In genomic region chr13:107676310-107677090, GRCm38 (mm10) we compare ENCODE assay signal across 8 mouse cellular contexts.
A peak's percentile ranks its signal among the peaks of the same experiment; 100 is the strongest.
DNase-seq lines count a peak whose midpoint lies in the region; ATAC-seq lines count a peak whose summit lies in the region.

No protein-coding gene starts in this region.

- H3K4me2 ChIP-seq in hindbrain, embryonic 16.5 days (ENCODE audit: low read length), result no peak overlapping the region
- H3K4me2 ChIP-seq in liver, embryonic 12.5 days, result no peak overlapping the region
- no peak overlapping the region for H3K4me2 ChIP-seq in neural tube, embryonic 11.5 days (ENCODE audit: low read depth)

- H3K9me3 ChIP-seq in hindbrain, embryonic 16.5 days (ENCODE audit: control insufficient read depth, low read length), result no peaks in the 10 kb centered on the region
- no peaks in the 10 kb centered on the region for H3K9me3 ChIP-seq in liver, embryonic 12.5 days (replicated peaks)
- H3K9me3 ChIP-seq in neural tube, embryonic 11.5 days (ENCODE audit: control insufficient read depth, low read length), result no peaks in the 10 kb centered on the region

- intact Hi-C loops in gastrocnemius, postnatal 14 days (cut with DNase I; ENCODE audit: low total_unique reads), result no loop called here

- peaks cover 6% of the 10 kb centered on the region; the same call in 1 of the 2 replicates for H3K4me1 ChIP-seq in hindbrain, embryonic 16.5 days (ENCODE audit: control insufficient read depth, insufficient read depth, low read depth, low read length)
- H3K4me1 ChIP-seq in liver, embryonic 12.5 days, result peaks cover 5% of the 10 kb centered on the region
- no peaks in the 10 kb centered on the region for H3K4me1 ChIP-seq in neural tube, embryonic 11.5 days (ENCODE audit: control insufficient read depth, insufficient read depth, low read length)

- H3K4me3 ChIP-seq in hindbrain, embryonic 16.5 days (ENCODE audit: low read length), result no peak overlapping the region
- no peak overlapping the region for H3K4me3 ChIP-seq in liver, embryonic 12.5 days
- no peak overlapping the region for H3K4me3 ChIP-seq in neural tube, embryonic 11.5 days (ENCODE audit: low read depth, low read length)

- H3K9ac ChIP-seq in hindbrain, embryonic 16.5 days (ENCODE audit: low read depth, low read length), result no peak overlapping the region
- no peak overlapping the region for H3K9ac ChIP-seq in liver, embryonic 12.5 days
- no peak overlapping the region for H3K9ac ChIP-seq in neural tube, embryonic 11.5 days (ENCODE audit: low read length)

- peak; percentile 16 for DNase-seq in testis, postnatal 14 days (ENCODE audit: low spot score)
- no peak for DNase-seq in testis, postnatal 10 days (ENCODE audit: low spot score)
- peak; percentile 49 for DNase-seq in gastrocnemius, postnatal 14 days
- DNase-seq in neural tube, embryonic 11.5 days (ENCODE audit: low spot score), result peak; percentile 39
- no peak for DNase-seq in layer of hippocampus, adult 9-11 months

- H3K27ac ChIP-seq in hindbrain, embryonic 16.5 days (ENCODE audit: low read depth, low read length), result no peak overlapping the region
- H3K27ac ChIP-seq in liver, embryonic 12.5 days, result peak overlapping the region; percentile 52; the same call in 1 of the 2 replicates
- H3K27ac ChIP-seq in neural tube, embryonic 11.5 days (ENCODE audit: low read depth, low read length), result no peak overlapping the region

- peak; percentile 73 for ATAC-seq in hindbrain, embryonic 16.5 days
- peak; percentile 65 for ATAC-seq in liver, embryonic 12.5 days
- no peak; the same call in none of the 2 replicates for ATAC-seq in neural tube, embryonic 11.5 days (ENCODE audit: insufficient read depth, low FRiP score, low TSS enrichment)
- ATAC-seq in megakaryocyte-erythroid progenitor cell, adult 5-6 weeks (replicated peaks; ENCODE audit: low FRiP score, low TSS enrichment, poor library complexity, severe bottlenecking), result no peak

- 15% methylated on average over 9 of the region's 9 CpGs for WGBS in hindbrain, embryonic 16.5 days
- WGBS in liver, embryonic 12.5 days (ENCODE audit: insufficient replicate concordance), result 23% methylated on average over 9 of the region's 9 CpGs
- WGBS in neural tube, embryonic 11.5 days, result 12% methylated on average over 9 of the region's 9 CpGs

- H3K27me3 ChIP-seq in hindbrain, embryonic 16.5 days (replicated peaks; ENCODE audit: control insufficient read depth, insufficient read depth, low read length), result no peaks in the 10 kb centered on the region
- 0 out of 2 replicates have a peak, but pooled peaks cover 4% of the 10 kb centered on the region for H3K27me3 ChIP-seq in liver, embryonic 12.5 days (replicated peaks)
- no peaks in the 10 kb centered on the region for H3K27me3 ChIP-seq in neural tube, embryonic 11.5 days (ENCODE audit: control insufficient read depth, insufficient read depth, low read length)

- H3K36me3 ChIP-seq in hindbrain, embryonic 16.5 days (ENCODE audit: control insufficient read depth, insufficient read depth, low read length), result no peaks in the 10 kb centered on the region
- no peaks in the 10 kb centered on the region for H3K36me3 ChIP-seq in liver, embryonic 12.5 days
- H3K36me3 ChIP-seq in neural tube, embryonic 11.5 days (ENCODE audit: control insufficient read depth, insufficient read depth, low read length), result no peaks in the 10 kb centered on the region

Comparison
In these comparisons a context has a peak if more than half of its experiments do, and no peak if none do; other contexts are left out.
1. DNase-seq: peak in testis, postnatal 14 days (single experiment), gastrocnemius, postnatal 14 days (single experiment) and neural tube, embryonic 11.5 days (single experiment); none in testis, postnatal 10 days (single experiment) and layer of hippocampus, adult 9-11 months (single experiment).
2. ATAC-seq: peak in hindbrain, embryonic 16.5 days (single experiment) and liver, embryonic 12.5 days (single experiment); none in neural tube, embryonic 11.5 days (single experiment) and megakaryocyte-erythroid progenitor cell, adult 5-6 weeks (single experiment).